Mouse (Mus musculus) retina, adult 2 months (tissue): ENCODE results near the gene Gm21394.
"Not testable (repeated sequence)": the region's sequence is repeated elsewhere in the genome, so short reads cannot be mapped to it uniquely, and the experiment has no call there.

ENCODE experiments used
- DNase-seq: peaks from one replicate; pipeline ENCODE4 v3.0.0-alpha.2; 2012; ENCODE audit warnings: low read depth, low spot score

Gene Gm21394

GRCm38 (mm10) chrY:84564807-84565206 is at the start of gene Gm21394:
Gene Gm21394 (minus strand): TSS chrY:84564907.
- DNase-seq: not testable (repeated sequence)
